Mouse (Mus musculus): ENCODE data around the gene Ankrd44.

DNA sequence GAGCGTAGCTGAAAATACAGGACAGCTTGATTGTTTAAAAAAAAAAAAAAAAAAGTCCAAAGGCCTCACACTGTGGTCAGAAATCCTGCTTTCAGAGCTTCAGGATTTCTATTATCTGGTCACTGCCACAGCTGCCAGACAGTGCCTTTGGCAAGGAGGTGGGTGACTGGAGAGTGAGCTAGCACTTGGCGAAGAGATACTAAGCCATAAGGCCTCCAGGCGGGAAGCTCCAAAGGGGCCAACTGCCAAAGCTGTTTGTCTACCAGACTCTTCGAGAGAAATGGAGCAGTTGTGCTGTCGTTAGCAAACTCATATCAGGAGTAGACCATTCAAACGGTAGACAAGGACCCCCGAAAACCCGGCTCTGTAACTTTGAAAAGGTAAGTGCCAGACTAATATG is 3.5 kb downstream of the Ankrd44 start:
- TF ChIP-seq CTCF (IDR thresholded peaks at IDR 0.05; ENCODE audit: low read depth, low read length) (no peak), EP300 (IDR thresholded peaks at IDR 0.05; ENCODE audit: insufficient read depth, low read depth, low read length) (no peak), POLR2A (IDR thresholded peaks at IDR 0.05; ENCODE audit: insufficient read depth, low read length) (no peak)

Measured in ES-Bruce4 (cell line).